ENCODE assay signal across 14 mouse cellular contexts in genomic region chr2:125704907-125705631, GRCm38 (mm10). TPM values are rescaled to one million over a fixed set of nuclear protein-coding genes. Genes with fewer than 3 reads are reported as not detected.
A peak's percentile ranks its signal among the peaks of the same experiment; 100 is the strongest.
DNase-seq lines count a peak whose midpoint lies in the region; ATAC-seq and TF ChIP-seq lines count a peak whose summit lies in the region.
"Had no signal": no experiment of that assay in that cellular context is flagged by ENCODE, and none has a peak within 500 bp of the region (broad histone marks: within the 10 kb centered on the region; RNA-seq: fewer than 3 reads in every experiment).

No protein-coding gene starts in this region.

- no peak overlapping the region for H3K9ac ChIP-seq in forebrain, embryonic 12.5 days
- no peak overlapping the region for H3K9ac ChIP-seq in hindbrain, embryonic 15.5 days
- H3K9ac ChIP-seq in midbrain, postnatal 0 days (replicated peaks; ENCODE audit: low read length, poor library complexity, severe bottlenecking): no peak overlapping the region
- H3K9ac ChIP-seq: embryonic facial prominence, embryonic 12.5 days; intestine, embryonic 15.5 days; limb, embryonic 13.5 days; liver, postnatal 0 days had no signal

- peak; percentile 82 for ATAC-seq in forebrain, embryonic 12.5 days (ENCODE audit: low FRiP score)
- peak; percentile 69 for ATAC-seq in hindbrain, embryonic 15.5 days (ENCODE audit: low FRiP score, low read depth)
- peak; percentile 23; the same call in 1 of the 2 replicates for ATAC-seq in midbrain, postnatal 0 days (ENCODE audit: low FRiP score)
- no peak for ATAC-seq in megakaryocyte, adult 5-6 weeks (ENCODE audit: poor library complexity, severe bottlenecking)
- ATAC-seq: intestine, embryonic 15.5 days; liver, postnatal 0 days had no signal

- H3K9me3 ChIP-seq in forebrain, embryonic 12.5 days: no peaks in the 10 kb centered on the region
- no peaks in the 10 kb centered on the region for H3K9me3 ChIP-seq in hindbrain, embryonic 15.5 days
- H3K9me3 ChIP-seq in midbrain, postnatal 0 days (ENCODE audit: low read length): no peaks in the 10 kb centered on the region
- H3K9me3 ChIP-seq: embryonic facial prominence, embryonic 12.5 days; intestine, embryonic 15.5 days; limb, embryonic 13.5 days had no signal

- peaks cover 15% of the 10 kb centered on the region for H3K4me1 ChIP-seq in forebrain, embryonic 12.5 days
- peaks cover 3% of the 10 kb centered on the region; the same call in 1 of the 2 replicates for H3K4me1 ChIP-seq in hindbrain, embryonic 15.5 days (replicated peaks)
- 0 out of 2 replicates have a peak, but pooled peaks cover 3% of the 10 kb centered on the region for H3K4me1 ChIP-seq in midbrain, postnatal 0 days (ENCODE audit: insufficient read depth, low read length)
- H3K4me1 ChIP-seq: embryonic facial prominence, embryonic 12.5 days; intestine, embryonic 15.5 days; limb, embryonic 13.5 days had no signal

- H3K36me3 ChIP-seq in forebrain, embryonic 12.5 days (replicated peaks): no peaks in the 10 kb centered on the region
- no peaks in the 10 kb centered on the region for H3K36me3 ChIP-seq in hindbrain, embryonic 15.5 days
- no peaks in the 10 kb centered on the region for H3K36me3 ChIP-seq in midbrain, postnatal 0 days (ENCODE audit: insufficient read depth, low read length)
- H3K36me3 ChIP-seq: embryonic facial prominence, embryonic 12.5 days; intestine, embryonic 15.5 days; limb, embryonic 13.5 days had no signal

- 25% methylated on average over 12 of the region's 12 CpGs for WGBS in forebrain, embryonic 12.5 days
- 31% methylated on average over 12 of the region's 12 CpGs for WGBS in hindbrain, embryonic 15.5 days
- 26% methylated on average over 12 of the region's 12 CpGs for WGBS in midbrain, postnatal 0 days

- no peak overlapping the region for H3K4me2 ChIP-seq in forebrain, embryonic 12.5 days
- no peak overlapping the region for H3K4me2 ChIP-seq in hindbrain, embryonic 15.5 days
- H3K4me2 ChIP-seq in midbrain, postnatal 0 days (ENCODE audit: low read depth, low read length, poor library complexity, severe bottlenecking): no peak overlapping the region
- H3K4me2 ChIP-seq: embryonic facial prominence, embryonic 12.5 days; intestine, embryonic 15.5 days; limb, embryonic 13.5 days had no signal

- no peaks in the 10 kb centered on the region; the same call in 1 of the 2 replicates for H3K27me3 ChIP-seq in forebrain, embryonic 12.5 days
- no peaks in the 10 kb centered on the region for H3K27me3 ChIP-seq in hindbrain, embryonic 15.5 days
- no peaks in the 10 kb centered on the region for H3K27me3 ChIP-seq in midbrain, postnatal 0 days (ENCODE audit: insufficient read depth, low read length)
- H3K27me3 ChIP-seq: CH12.LX; embryonic facial prominence, embryonic 12.5 days; intestine, embryonic 15.5 days; limb, embryonic 13.5 days had no signal

- no peak overlapping the region for H3K4me3 ChIP-seq in forebrain, embryonic 12.5 days (replicated peaks)
- no peak overlapping the region for H3K4me3 ChIP-seq in hindbrain, embryonic 15.5 days
- no peak overlapping the region for H3K4me3 ChIP-seq in midbrain, postnatal 0 days (ENCODE audit: low read depth, low read length)
- H3K4me3 ChIP-seq: embryonic facial prominence, embryonic 12.5 days; intestine, embryonic 15.5 days; limb, embryonic 13.5 days had no signal

- peak; percentile 25 for DNase-seq in embryo, embryonic 10 days (ENCODE audit: low spot score)
- peak; percentile 41 for DNase-seq in midbrain, postnatal 0 days (ENCODE audit: low spot score)
- no peak for DNase-seq in urinary bladder, postnatal 25 days (ENCODE audit: low spot score)
- no peak for DNase-seq in MN1 (ENCODE audit: low spot score)
- DNase-seq: cerebellum, adult 2 months; kidney, postnatal 25 days; liver, postnatal 0 days had no signal

- H3K27ac ChIP-seq in forebrain, embryonic 12.5 days: peak overlapping the region; percentile 71
- H3K27ac ChIP-seq in hindbrain, embryonic 15.5 days (replicated peaks): 0 out of 2 replicates have a peak overlapping the region, but pooled peaks have one; percentile 2
- no peak overlapping the region for H3K27ac ChIP-seq in midbrain, postnatal 0 days (ENCODE audit: low read depth, low read length)
- H3K27ac ChIP-seq: embryonic facial prominence, embryonic 12.5 days; intestine, embryonic 15.5 days; limb, embryonic 13.5 days had no signal

- TF ChIP-seq CTCF in midbrain, postnatal 0 days (IDR thresholded peaks at IDR 0.05): no peak

RNA-seq across cellular contexts. Expression of gene Shc4, which starts 18.9 kb away (rescaled TPM):
- 1.5 TPM in 2 replicates for polyA plus RNA-seq in forebrain, embryonic 12.5 days (2016; fragmentation: Nextera tagmentation; extraction: Ambion mirVana)
- 3.8 and 4.4 TPM in 2 replicates for polyA plus RNA-seq in hindbrain, embryonic 15.5 days (2015; fragmentation: Nextera tagmentation; extraction: Ambion mirVana)
- total RNA-seq in midbrain, postnatal 0 days (2014; rRNA removed): 6.7 and 9.1 TPM in 2 replicates
- 2.5 and 2.8 TPM in 2 replicates for polyA plus RNA-seq in midbrain, postnatal 0 days (2015; fragmentation: Nextera tagmentation; extraction: Ambion mirVana)
- 0.13 and 0.46 TPM in 2 replicates for total RNA-seq in megakaryocyte, adult 5-6 weeks (2015)
- 0.07 and 0.16 TPM in 2 replicates for total RNA-seq in megakaryocyte, adult 5-6 weeks (2017)

RNA-seq across cellular contexts. Expression of gene Eid1, which starts 32.2 kb away (rescaled TPM):
- 297 and 310 TPM in 2 replicates for polyA plus RNA-seq in forebrain, embryonic 12.5 days (2016; fragmentation: Nextera tagmentation; extraction: Ambion mirVana)
- polyA plus RNA-seq in hindbrain, embryonic 15.5 days (2015; fragmentation: Nextera tagmentation; extraction: Ambion mirVana): 371 and 409 TPM in 2 replicates
- 428 and 544 TPM in 2 replicates for total RNA-seq in midbrain, postnatal 0 days (2014; rRNA removed)
- 421 and 465 TPM in 2 replicates for polyA plus RNA-seq in midbrain, postnatal 0 days (2015; fragmentation: Nextera tagmentation; extraction: Ambion mirVana)
- 66.2 and 78.6 TPM in 2 replicates for total RNA-seq in megakaryocyte, adult 5-6 weeks (2015)
- 112 and 121 TPM in 2 replicates for total RNA-seq in megakaryocyte, adult 5-6 weeks (2017)

Comparison
In these comparisons a context has a peak if more than half of its experiments do, and no peak if none do; other contexts are left out.
1. DNase-seq: peak in embryo, embryonic 10 days (single experiment) and midbrain, postnatal 0 days (single experiment); none in urinary bladder, postnatal 25 days (single experiment) and MN1 (single experiment).